Mouse (Mus musculus) common myeloid progenitor, adult 5-6 weeks (primary cell): ENCODE measurements around the gene Gtf3c1. TPM values are rescaled to one million over a fixed set of nuclear protein-coding genes. Genes with fewer than 3 reads are reported as not detected.

Source experiments
- ATAC-seq: replicated peaks from 2 replicates; pipeline ENCODE4 v1.8.0; 2016; ENCODE audit warnings: low read depth, mild to moderate bottlenecking, moderate TSS enrichment, inconsistent platforms; ENCODE audit not compliant: poor library complexity, severe bottlenecking
- total RNA-seq: library from RNA; stranded (forward); fragments of 200-1000, 187-1606 nt; gene quantifications from 2 replicates; pipeline ENCODE4 v1.2.3, GENCODE M21; 2017

Gtf3c1 gene
- total RNA-seq, 1 experiment from 2014 or later, result 52.9 TPM

GRCm38 (mm10) chr7:125599373-125599973 is 108.1 kb downstream of the Gtf3c1 start:
- peak; percentile 36 for ATAC-seq

- no peak for ATAC-seq
These were observed 109.8 kb downstream of the Gtf3c1 start for GRCm38 (mm10) chr7:125597516-125598347.

- peak; percentile 34 for ATAC-seq
These were observed 110.5 kb downstream of the Gtf3c1 start for GRCm38 (mm10) chr7:125597083-125597482.

- ATAC-seq, result peak; percentile 16; the same call in 1 of the 2 replicates
These were observed 111.2 kb downstream of the Gtf3c1 start for GRCm38 (mm10) chr7:125596406-125596805.

- peak; percentile 86 for ATAC-seq
These were observed 113.7 kb downstream of the Gtf3c1 start for GRCm38 (mm10) chr7:125593831-125594230.

Other genes with a start within 250 kb of the Gtf3c1 start
- gene Nsmce1, start 216.2 kb downstream of the Gtf3c1 start, total RNA-seq, result 75.2 and 99.7 TPM in 2 replicates
- gene Il4ra, start 155.7 kb downstream of the Gtf3c1 start, total RNA-seq, result 21.2 and 23.0 TPM in 2 replicates
- 3.3 TPM in 2 replicates for gene Il21r, start 104.4 kb downstream of the Gtf3c1 start, total RNA-seq
- 8.6 and 13.2 TPM in 2 replicates for gene D430042O09Rik, start 108 bp upstream of the Gtf3c1 start, total RNA-seq